Mouse (Mus musculus) G1E (cell line): Measurements from ENCODE around the gene Irak2. TPM values are rescaled to one million over a fixed set of nuclear protein-coding genes. Genes with fewer than 3 reads are reported as not detected.

ENCODE experiments used
- ATAC-seq: 2 replicates; pipeline ENCODE4 v1.8.0; 2016; ENCODE audit warnings: mild to moderate bottlenecking; ENCODE audit not compliant: insufficient number of reproducible peaks, poor library complexity, low FRiP score, severe bottlenecking; ENCODE audit errors: extremely low read depth
- DNase-seq: peaks from one replicate; pipeline ENCODE4 v3.0.0; 2012; ENCODE audit warnings: low spot score
- H3K27me3 ChIP-seq: 2 replicates; pipeline ENCODE4 v1.6.1; 2012; ENCODE audit warnings: mild to moderate bottlenecking, low read length, inconsistent platforms; ENCODE audit not compliant: insufficient read depth
- H3K36me3 ChIP-seq: replicated peaks from 2 replicates; pipeline ENCODE3; 2012; ENCODE audit warnings: mild to moderate bottlenecking, inconsistent platforms
- H3K4me1 ChIP-seq: 2 replicates; pipeline ENCODE4 v1.6.1; 2012; ENCODE audit warnings: low read depth, low read length, inconsistent platforms, mixed read lengths; ENCODE audit not compliant: insufficient read depth
- H3K4me3 ChIP-seq: 2 replicates; pipeline ENCODE4 v1.5.1; 2012; ENCODE audit warnings: low read depth, mild to moderate bottlenecking, inconsistent platforms, low read length, moderate library complexity, mixed read lengths
- H3K9me3 ChIP-seq: replicated peaks from 2 replicates; pipeline ENCODE4 v1.6.1; 2012; ENCODE audit warnings: inconsistent platforms
- CTCF ChIP-seq: IDR thresholded peaks from 2 replicates; pipeline ENCODE4 v1.5.1; 2012; ENCODE audit warnings: low read depth, low read length, inconsistent platforms, mixed read lengths
- GATA1 ChIP-seq: IDR thresholded peaks from 2 replicates; pipeline ENCODE4 v1.6.1; 2012; ENCODE audit warnings: borderline replicate concordance, low read length, inconsistent platforms, mixed read lengths
- GATA2 ChIP-seq: IDR thresholded peaks from 2 replicates; pipeline ENCODE4 v1.6.1; 2012; ENCODE audit warnings: low read depth, low read length, inconsistent platforms, borderline replicate concordance
- POLR2AphosphoS5 ChIP-seq: IDR thresholded peaks from 2 replicates; pipeline ENCODE4 v1.6.1; 2012; ENCODE audit warnings: low read depth, low read length, inconsistent platforms; ENCODE audit not compliant: insufficient replicate concordance
- TAL1 ChIP-seq: conservative IDR thresholded peaks from 2 replicates; pipeline ENCODE4 v1.6.1; 2012; ENCODE audit warnings: low read depth, low read length, inconsistent platforms, mixed read lengths
- polyA plus RNA-seq: library from polyadenylated mRNA; stranded (reverse); fragments of >175 nt; gene quantifications from 2 replicates; pipeline ENCODE4 v1.2.3, GENCODE M21; 2012
- total RNA-seq, 2 experiments: library from RNA; stranded (forward) in 1 of 2; stranded (reverse) in 1 of 2; fragments of 200-1000 nt in 1 of 2; fragments of >200 nt in 1 of 2; fragmentation: Nextera tagmentation in 1 of 2; gene quantifications; 2 replicates each; pipeline ENCODE4 v1.2.3; 2014 to 2017

Gene Irak2
- total and polyA plus RNA-seq, 3 experiments = 7.4 to 10.9 (median 10.2) TPM

DNA sequence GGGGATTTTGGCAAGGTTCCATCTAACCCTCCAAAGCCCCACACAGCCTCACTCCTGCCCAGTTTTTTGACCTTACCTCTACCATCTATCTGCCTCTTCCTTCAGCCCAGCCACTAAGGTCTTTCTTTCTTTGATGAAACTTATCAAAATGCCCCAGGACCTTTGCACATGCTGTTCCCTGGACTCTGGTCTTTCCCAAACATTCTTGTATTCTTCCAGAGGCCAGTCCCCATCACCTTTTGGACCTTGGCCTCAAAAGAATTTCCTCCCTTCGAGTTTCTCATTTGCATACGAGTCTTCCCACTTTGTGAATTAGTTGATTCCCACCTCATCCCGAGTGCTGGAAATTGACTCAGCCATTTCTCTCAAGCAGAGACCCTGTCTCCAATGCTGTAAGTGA, 17.2 kb downstream of the Irak2 start:
- no peak for DNase-seq
- ATAC-seq = no peak
- peaks cover 26% of the 10 kb centered on the region for H3K4me1 ChIP-seq
- H3K9me3 ChIP-seq = no peaks in the 10 kb centered on the region
- no peaks in the 10 kb centered on the region for H3K27me3 ChIP-seq
- TF ChIP-seq POLR2AphosphoS5 = no peak
- no peak for TF ChIP-seq CTCF
- TF ChIP-seq GATA1 = no peak
- no peak for TF ChIP-seq GATA2
- H3K36me3 ChIP-seq = peaks cover 32% of the 10 kb centered on the region
- no peak overlapping the region for H3K4me3 ChIP-seq

DNA sequence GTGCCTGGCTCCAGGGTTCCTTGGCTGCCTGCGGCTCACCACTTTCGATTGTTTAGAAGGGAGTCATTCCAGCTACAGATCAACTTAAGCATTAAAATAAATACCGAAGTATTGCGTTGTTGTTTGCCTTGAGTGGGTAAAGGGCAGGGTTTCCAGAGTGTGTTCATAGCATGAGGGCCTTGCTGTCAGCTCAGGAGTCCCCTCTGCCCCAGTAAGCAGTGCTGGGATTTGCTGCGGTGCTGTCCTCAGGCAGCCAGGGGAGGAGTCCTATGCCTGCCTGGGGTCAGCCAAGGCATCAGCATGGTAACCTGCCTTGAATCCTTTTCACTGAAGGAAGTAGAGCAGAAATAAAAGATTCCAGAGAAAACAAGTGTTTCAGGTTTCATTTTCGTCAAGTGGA, 18.6 kb downstream of the Irak2 start:
- peaks cover 26% of the 10 kb centered on the region for H3K4me1 ChIP-seq
- H3K36me3 ChIP-seq = peaks cover 26% of the 10 kb centered on the region
- H3K9me3 ChIP-seq = no peaks in the 10 kb centered on the region
- no peak for TF ChIP-seq TAL1
- TF ChIP-seq POLR2AphosphoS5 = no peak
- no peak for TF ChIP-seq CTCF
- no peak for TF ChIP-seq GATA2
- no peak for TF ChIP-seq GATA1
- DNase-seq (no peak), ATAC-seq (no peak)
- no peak overlapping the region for H3K4me3 ChIP-seq
- H3K27me3 ChIP-seq = no peaks in the 10 kb centered on the region

DNA sequence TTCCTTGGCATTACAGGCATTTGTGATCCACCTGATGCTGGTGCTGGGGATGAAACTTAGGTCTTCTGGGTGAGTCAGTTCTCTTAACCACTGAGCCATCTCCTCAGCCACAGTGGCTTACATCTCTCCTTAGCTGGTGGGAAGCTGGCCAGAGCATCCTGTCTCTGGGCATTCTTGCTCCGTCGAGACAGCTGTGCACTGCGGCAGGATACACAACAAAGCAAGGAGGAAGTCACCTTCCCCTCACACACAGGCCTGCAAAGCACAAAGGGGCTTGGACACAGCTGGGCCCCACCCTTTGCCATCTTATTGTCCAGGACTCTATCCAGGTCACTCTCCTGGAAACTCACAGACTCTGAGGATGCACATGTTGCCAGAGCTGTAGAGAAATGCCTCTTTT, 20.0 kb downstream of the Irak2 start:
- no peaks in the 10 kb centered on the region for H3K27me3 ChIP-seq
- H3K4me3 ChIP-seq = no peak overlapping the region
- TF ChIP-seq TAL1 (no peak), GATA2 (no peak), CTCF (no peak), GATA1 (no peak), POLR2AphosphoS5 (no peak)
- ATAC-seq = no peak
- H3K4me1 ChIP-seq = peaks cover 20% of the 10 kb centered on the region
- peaks cover 6% of the 10 kb centered on the region for H3K9me3 ChIP-seq
- H3K36me3 ChIP-seq = peaks cover 20% of the 10 kb centered on the region
- no peak for DNase-seq

DNA sequence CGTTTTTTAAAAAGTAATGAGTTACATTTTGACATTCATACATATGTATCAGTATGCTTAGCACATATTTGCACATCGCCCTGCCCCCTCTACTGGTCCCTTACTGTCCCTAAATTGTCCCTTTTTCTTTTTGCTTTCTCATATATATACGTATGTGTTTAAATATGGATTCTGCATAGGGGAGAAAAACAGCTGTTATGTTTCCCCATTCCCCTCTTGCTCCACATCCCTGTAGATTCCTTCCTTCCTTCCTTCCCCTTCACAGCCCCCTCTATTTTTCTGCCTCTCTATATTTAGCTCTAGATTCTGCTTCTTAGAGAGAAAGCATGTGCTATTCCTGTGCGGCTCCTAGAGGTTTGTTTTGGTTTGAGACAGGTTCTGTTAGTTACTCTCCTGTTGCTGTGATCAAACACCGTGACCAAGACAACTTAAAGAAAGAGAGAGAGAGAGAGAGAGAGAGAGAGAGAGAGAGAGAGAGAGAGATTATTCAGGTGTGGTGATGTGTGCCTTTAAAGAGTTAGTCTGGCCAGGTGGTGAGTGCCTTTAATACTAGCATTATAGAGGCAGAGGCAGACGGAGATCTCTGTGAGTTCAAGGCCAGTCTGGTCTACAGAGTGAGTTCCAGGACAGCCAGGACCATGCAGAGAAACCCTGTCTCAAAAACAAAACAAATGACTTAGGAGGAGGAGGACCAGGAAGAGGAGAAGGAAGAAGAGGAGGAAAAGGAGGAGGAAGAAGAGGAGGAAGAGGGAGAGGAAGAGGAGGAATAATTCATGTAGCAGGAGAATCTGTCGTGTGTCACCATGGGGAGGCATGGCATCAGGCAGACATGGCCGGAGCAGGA, 21.6 kb downstream of the Irak2 start:
- H3K9me3 ChIP-seq = peaks cover 6% of the 10 kb centered on the region
- H3K4me1 ChIP-seq = peaks cover 20% of the 10 kb centered on the region
- ATAC-seq = no peak
- no peaks in the 10 kb centered on the region for H3K27me3 ChIP-seq
- H3K4me3 ChIP-seq = no peak overlapping the region
- no peak for TF ChIP-seq CTCF
- peaks cover 15% of the 10 kb centered on the region for H3K36me3 ChIP-seq
- no peak for DNase-seq

DNA sequence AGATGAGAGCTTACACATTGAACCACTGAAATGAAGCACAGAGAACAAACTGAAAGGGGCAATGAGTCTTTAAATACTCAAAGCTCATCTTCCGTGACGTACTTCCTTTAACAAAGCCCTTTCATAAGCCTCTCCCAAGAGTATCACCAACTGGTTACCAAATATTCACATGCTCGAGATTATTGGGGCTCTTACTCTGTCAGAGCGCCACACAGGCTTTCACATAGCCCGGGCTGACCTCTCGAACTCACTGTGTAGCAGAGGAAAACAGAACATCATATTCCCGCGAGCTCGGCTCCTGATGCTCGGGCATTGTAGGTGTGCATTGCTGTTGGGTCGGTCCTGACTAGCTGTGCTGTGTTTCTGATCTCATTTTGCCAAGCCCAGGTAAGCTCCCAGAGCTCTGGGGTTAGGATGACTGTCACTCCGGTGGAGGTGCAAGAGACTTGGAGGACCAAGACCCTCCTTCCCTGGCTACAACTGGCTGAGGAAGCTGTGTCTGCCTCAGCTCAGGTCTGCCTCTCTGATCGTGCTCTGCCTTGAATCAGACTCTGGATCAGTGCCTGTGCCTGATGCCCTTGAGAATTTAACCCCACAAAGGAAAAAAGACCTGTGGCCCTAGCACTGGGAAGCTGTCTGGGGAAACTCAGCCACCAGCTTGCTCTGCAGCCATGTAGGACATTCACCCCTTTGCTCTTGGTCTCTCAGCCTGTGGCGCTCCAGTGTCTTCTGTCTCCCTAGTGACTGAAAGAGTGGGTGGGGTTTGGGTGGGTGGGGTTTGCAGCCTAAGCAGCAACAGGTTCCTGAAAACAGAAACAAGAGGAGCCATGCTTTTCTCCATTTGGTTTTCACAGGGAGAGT, 22.5 kb downstream of the Irak2 start:
- no peak for ATAC-seq
- Histone ChIP-seq H3K36me3 (peaks cover 11% of the 10 kb centered on the region), H3K4me1 (peaks cover 17% of the 10 kb centered on the region), H3K4me3 (no peak overlapping the region), H3K9me3 (peaks cover 6% of the 10 kb centered on the region), H3K27me3 (no peaks in the 10 kb centered on the region)
- peak; percentile 33 for DNase-seq
- TF ChIP-seq TAL1 = no peak
- TF ChIP-seq GATA2 = no peak
- TF ChIP-seq POLR2AphosphoS5 = no peak
- TF ChIP-seq CTCF = no peak
- no peak for TF ChIP-seq GATA1

DNA sequence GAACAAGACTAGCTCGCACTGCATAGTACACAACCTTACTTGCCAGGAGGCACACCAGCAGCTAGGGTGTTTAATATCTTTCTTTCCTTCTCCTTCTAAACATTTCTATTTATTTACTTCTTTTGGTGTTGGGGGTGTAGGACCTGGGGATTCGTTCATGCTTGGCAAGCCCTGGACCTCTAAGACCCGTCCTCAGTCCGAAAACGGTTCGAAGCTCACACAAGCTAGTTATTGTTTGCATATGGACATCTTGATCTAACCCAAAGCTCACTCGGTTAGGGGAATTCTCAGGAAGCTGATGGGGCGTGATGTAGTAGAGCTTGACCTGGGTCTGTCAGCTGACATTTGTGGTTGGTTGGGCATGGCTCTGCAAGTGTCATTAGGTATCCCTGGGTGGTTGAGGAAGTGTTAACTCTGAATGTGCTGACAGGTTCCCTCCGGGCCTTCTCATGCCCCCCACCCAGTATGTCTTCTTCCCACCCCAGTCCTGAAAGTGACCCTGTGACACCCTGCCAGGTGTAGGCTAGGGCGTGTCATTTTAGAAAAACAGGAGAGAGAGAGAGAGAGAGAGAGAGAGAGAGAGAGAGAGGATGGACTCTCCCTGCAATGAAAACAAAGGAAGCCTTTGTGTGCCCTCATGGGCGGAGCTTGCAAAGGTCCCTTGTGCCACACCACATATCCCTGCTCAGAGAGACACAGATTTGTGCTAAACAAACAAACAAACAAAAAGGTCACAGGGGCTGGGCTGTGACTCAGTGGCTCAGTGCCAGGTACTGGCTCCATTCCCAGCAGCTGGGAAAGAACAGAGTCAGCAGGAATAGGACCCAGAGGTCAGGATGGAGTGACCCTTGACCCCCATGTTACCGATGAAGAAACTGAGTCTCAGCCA, 23.3 kb downstream of the Irak2 start:
- H3K4me1 ChIP-seq = peaks cover 17% of the 10 kb centered on the region
- DNase-seq = no peak
- H3K27me3 ChIP-seq = no peaks in the 10 kb centered on the region
- TF ChIP-seq GATA2 = no peak
- no peak for TF ChIP-seq POLR2AphosphoS5
- TF ChIP-seq TAL1 = no peak
- no peak for TF ChIP-seq CTCF
- no peak for TF ChIP-seq GATA1
- ATAC-seq = no peak
- peaks cover 6% of the 10 kb centered on the region for H3K9me3 ChIP-seq
- no peak overlapping the region for H3K4me3 ChIP-seq
- peaks cover 11% of the 10 kb centered on the region for H3K36me3 ChIP-seq
